Mouse (Mus musculus) cerebellum, adult 2 months (tissue): ENCODE data around the gene Tec. TPM values are rescaled to one million over a fixed set of nuclear protein-coding genes. Genes with fewer than 3 reads are reported as not detected.

ENCODE experiments used
- DNase-seq, 2 experiments: peaks; one replicate each; pipeline ENCODE4 v3.0.0; 2021
- H3K27ac ChIP-seq: fragments of 200-500 bp; 2 replicates; pipeline ENCODE4 v1.5.1; 2012; ENCODE audit warnings: low read length, control low read depth, inconsistent platforms; ENCODE audit not compliant: insufficient read depth
- H3K27me3 ChIP-seq: fragments of 200-500 bp; 2 replicates; pipeline ENCODE4 v1.6.1; 2012; ENCODE audit warnings: inconsistent platforms, mild to moderate bottlenecking, low read length, moderate library complexity; ENCODE audit not compliant: control insufficient read depth, insufficient read depth
- H3K4me1 ChIP-seq: fragments of 200-500 bp; 2 replicates; pipeline ENCODE4 v1.6.1; 2011; ENCODE audit warnings: low read length; ENCODE audit not compliant: control insufficient read depth, insufficient read depth
- H3K4me3 ChIP-seq: fragments of 200-500 bp; replicated peaks from 2 replicates; pipeline ENCODE3; 2011; ENCODE audit warnings: mild to moderate bottlenecking, low read depth, low read length, control low read depth; ENCODE audit not compliant: insufficient read depth
- CTCF ChIP-seq: fragments of 200-500 bp; IDR thresholded peaks from 2 replicates; pipeline ENCODE4 v1.5.1; 2011; ENCODE audit warnings: low read depth, mild to moderate bottlenecking, control low read depth, low read length, moderate library complexity, borderline replicate concordance; ENCODE audit not compliant: insufficient read depth
- POLR2A ChIP-seq: fragments of 200-500 bp; IDR thresholded peaks from 2 replicates; pipeline ENCODE4 v1.6.1; 2011; ENCODE audit warnings: low read length, control low read depth, borderline replicate concordance; ENCODE audit not compliant: insufficient read depth
- WGBS: fragments of 180-500 bp; shearing (Covaris S2); methylation state at CpG from one replicate; pipeline ENCODE4 v1.1.7; 2018; 5-methylcytosine and 5-hydroxymethylcytosine counted together
- polyA plus RNA-seq: library from polyadenylated mRNA; depleted of rRNA; stranded (reverse); fragments of >200 nt; gene quantifications from 2 replicates; pipeline ENCODE4 v1.2.3, GENCODE M21; 2012

Tec gene
- polyA plus RNA-seq, 1 experiment = 1.8 TPM

- no peak for DNase-seq
- Histone ChIP-seq H3K4me3 (no peak overlapping the region), H3K4me1 (no peaks in the 10 kb centered on the region), H3K27ac (no peak overlapping the region), H3K27me3 (no peaks in the 10 kb centered on the region)
- WGBS = 92% methylated on average over 4 of the region's 4 CpGs
- TF ChIP-seq CTCF (no peak), POLR2A (no peak)
These were observed 41.1 kb upstream of the Tec start for GRCm38 (mm10) chr5:72909363-72909762.

- DNase-seq = no peak
- TF ChIP-seq CTCF (no peak), POLR2A (no peak)
- WGBS = 85% methylated on average over 8 of the region's 8 CpGs
These were observed 40.1 kb upstream of the Tec start for GRCm38 (mm10) chr5:72908324-72908936.

GRCm38 (mm10) chr5:72907402-72907801 lies 39.1 kb upstream of the Tec start:
- no peak for DNase-seq
- TF ChIP-seq CTCF (no peak), POLR2A (no peak)
- no peaks in the 10 kb centered on the region for H3K27me3 ChIP-seq
- no peaks in the 10 kb centered on the region for H3K4me1 ChIP-seq
- H3K27ac ChIP-seq = no peak overlapping the region
- H3K4me3 ChIP-seq = no peak overlapping the region
- WGBS = 87% methylated on average over 6 of the region's 6 CpGs

More at GRCm38 (mm10) chr5:72908324-72908936, 40.1 kb upstream of the Tec start:
- H3K27ac ChIP-seq = no peak overlapping the region
- H3K4me3 ChIP-seq = no peak overlapping the region
- H3K4me1 ChIP-seq = no peaks in the 10 kb centered on the region
- no peaks in the 10 kb centered on the region for H3K27me3 ChIP-seq

DNA sequence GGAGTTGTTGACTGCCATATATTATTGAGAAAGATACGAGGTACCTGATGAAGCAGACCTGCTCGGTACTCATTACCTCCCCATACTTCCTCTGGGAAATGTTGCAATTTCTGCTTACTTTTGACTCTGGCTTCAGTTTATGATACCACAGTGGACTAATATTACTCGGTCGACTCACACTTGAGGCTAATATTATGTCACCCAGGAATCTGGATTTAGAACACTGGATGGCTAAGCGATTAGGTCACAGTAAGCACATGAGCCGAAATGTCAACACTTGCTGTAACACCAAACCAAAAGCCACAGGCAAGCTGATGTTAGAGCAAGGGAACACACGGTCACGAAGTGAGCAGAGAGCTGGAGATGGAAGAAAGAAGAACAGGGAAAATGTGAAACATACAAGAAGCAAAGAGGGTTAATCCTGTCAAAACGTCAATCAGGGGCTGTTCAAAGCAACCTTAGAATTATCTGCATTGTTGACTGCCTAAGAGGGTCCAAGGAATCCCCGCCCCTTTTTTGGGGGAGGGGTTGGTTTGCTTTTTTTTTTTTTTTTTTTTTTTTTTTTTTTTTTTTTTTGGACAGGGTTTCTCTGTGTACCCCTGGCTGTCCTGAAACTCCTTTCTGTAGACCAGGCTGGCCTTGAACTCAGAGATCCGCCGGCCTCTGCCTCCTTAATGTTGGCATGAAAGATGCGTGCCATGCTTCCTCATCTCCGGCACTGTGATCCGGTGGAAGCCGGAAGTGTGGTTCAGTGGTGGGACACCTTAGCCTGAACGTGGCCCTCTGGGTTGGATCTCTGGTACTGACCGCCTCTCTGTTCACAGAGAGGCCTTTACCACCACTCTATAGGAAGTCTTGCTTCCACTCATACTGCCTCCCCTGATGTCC lies 36.9 kb upstream of the Tec start:
- H3K27me3 ChIP-seq = no peaks in the 10 kb centered on the region
- 91% methylated on average over 18 of the region's 18 CpGs for WGBS
- TF ChIP-seq CTCF = no peak
- no peak for TF ChIP-seq POLR2A
- no peak overlapping the region for H3K27ac ChIP-seq
- no peaks in the 10 kb centered on the region for H3K4me1 ChIP-seq
- H3K4me3 ChIP-seq = no peak overlapping the region
- no peak for DNase-seq

DNA sequence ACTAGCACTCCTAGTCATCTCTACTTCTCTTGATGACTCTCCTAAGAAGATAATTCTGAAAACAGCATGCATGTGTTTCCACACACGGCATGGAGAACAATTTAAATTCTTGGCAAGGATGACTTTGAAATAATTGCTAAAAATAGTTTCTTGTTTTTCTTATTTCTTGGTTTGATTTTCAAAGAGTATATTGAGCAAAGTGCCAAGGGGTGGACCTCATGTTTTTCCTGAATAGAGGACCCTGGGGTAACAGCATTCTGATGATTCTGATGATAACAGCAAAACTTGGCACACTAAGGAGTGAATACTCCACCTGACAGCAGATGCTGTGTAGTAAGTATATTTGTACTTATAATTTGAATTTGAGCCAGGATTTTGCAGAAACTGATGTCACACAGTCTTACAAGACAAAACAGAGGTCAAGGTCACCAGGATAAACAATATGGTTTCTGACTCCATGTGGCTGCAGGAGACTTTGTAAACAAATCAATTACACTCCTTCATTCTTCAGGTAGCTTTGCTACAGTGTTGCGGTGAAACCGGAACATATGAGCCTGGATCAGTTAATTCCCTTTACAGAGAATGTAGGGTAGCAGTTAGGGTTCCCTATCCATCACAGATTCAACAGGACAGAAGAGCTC lies 34.7 kb upstream of the Tec start:
- H3K4me3 ChIP-seq = no peak overlapping the region
- H3K4me1 ChIP-seq = no peaks in the 10 kb centered on the region
- 78% methylated on average over 3 of the region's 3 CpGs for WGBS
- no peak for DNase-seq
- H3K27ac ChIP-seq = no peak overlapping the region
- H3K27me3 ChIP-seq = no peaks in the 10 kb centered on the region
- TF ChIP-seq POLR2A (no peak), CTCF (no peak)

DNA sequence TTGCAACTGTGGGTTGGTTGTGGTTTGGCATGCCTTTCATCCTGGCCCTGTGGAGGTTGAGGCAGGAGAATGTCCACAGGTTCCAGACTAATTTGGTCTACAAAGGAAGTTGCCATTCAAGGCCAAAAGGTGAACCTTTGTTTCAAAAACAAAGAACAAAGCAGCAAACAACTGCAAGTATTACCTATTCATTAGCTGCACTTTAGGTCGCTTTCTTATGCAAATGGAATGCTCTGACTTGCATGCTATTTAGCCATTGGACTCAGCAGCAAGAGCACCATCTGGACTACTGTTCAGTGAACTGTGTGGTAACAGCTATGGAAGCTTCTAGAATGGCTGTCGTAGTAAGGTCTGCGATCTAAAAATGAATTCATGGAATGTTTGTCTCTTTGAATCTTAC lies 34.0 kb upstream of the Tec start:
- H3K4me3 ChIP-seq = no peak overlapping the region
- no peaks in the 10 kb centered on the region for H3K27me3 ChIP-seq
- no peaks in the 10 kb centered on the region for H3K4me1 ChIP-seq
- WGBS = 7% methylated on average over 3 of the region's 3 CpGs
- DNase-seq = no peak
- no peak for TF ChIP-seq CTCF
- TF ChIP-seq POLR2A = no peak
- no peak overlapping the region for H3K27ac ChIP-seq

DNA sequence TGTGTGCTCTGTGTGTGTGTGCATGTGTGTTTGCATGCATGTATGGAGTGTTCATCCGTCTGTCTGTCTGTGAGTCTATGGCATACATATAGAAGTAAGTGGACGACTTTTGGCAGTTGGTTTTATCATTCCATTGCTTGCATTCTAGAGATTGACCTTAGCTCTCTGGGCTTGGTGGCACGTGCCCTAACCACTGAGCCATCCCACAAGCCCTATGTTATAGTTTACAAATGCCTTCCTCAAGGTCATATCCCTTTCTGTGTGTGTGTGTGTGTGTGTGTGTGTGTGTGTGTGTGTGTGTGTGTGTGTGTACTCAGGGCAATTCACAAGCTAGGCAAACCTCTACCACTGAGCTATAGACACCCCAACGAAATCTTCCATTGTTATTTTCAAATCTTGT lies 33.6 kb upstream of the Tec start:
- H3K4me1 ChIP-seq = no peaks in the 10 kb centered on the region
- H3K27ac ChIP-seq = no peak overlapping the region
- DNase-seq = no peak
- 81% methylated on average over 4 of the region's 4 CpGs for WGBS
- TF ChIP-seq CTCF (no peak), POLR2A (no peak)
- no peaks in the 10 kb centered on the region for H3K27me3 ChIP-seq
- no peak overlapping the region for H3K4me3 ChIP-seq
